Mouse (Mus musculus): Measurements from ENCODE around the gene Ankle1. TPM values are rescaled to one million over a fixed set of nuclear protein-coding genes. Genes with fewer than 3 reads are reported as not detected.

Ankle1 gene
- 1.2 and 2.2 TPM in 2 replicates for total RNA-seq (2014; rRNA removed)
- polyA plus RNA-seq (2015; fragmentation: Nextera tagmentation; extraction: Ambion mirVana): 1.1 and 1.2 TPM in 2 replicates

GRCm38 (mm10) chr8:71405401-71406098, at the start of gene Ankle1:
TSS of gene Ankle1 (plus strand) at chr8:71406010.
- H3K27ac ChIP-seq (ENCODE audit: low read depth, low read length): no peak within 1 kb of the TSS
- no peaks in the 10 kb centered on the region for H3K36me3 ChIP-seq (ENCODE audit: insufficient read depth, low read length)
- DNase-seq (ENCODE audit: low spot score) (peak; percentile 91), ATAC-seq (ENCODE audit: low FRiP score) (peak; percentile 91)
- WGBS: 16% methylated on average over 33 of the region's 33 CpGs
- H3K9me3 ChIP-seq (ENCODE audit: low read length): no peaks in the 10 kb centered on the region
- no peaks in the 10 kb centered on the region for H3K4me1 ChIP-seq (ENCODE audit: insufficient read depth, low read length)
- peak; percentile 72 for TF ChIP-seq CTCF (IDR thresholded peaks at IDR 0.05)
- no peak within 1 kb of the TSS for H3K9ac ChIP-seq (replicated peaks; ENCODE audit: low read length, poor library complexity, severe bottlenecking)
- H3K4me2 ChIP-seq (ENCODE audit: low read depth, low read length, poor library complexity, severe bottlenecking): peak within 1 kb of the TSS; percentile 90
- peak within 1 kb of the TSS; percentile 36 for H3K4me3 ChIP-seq (ENCODE audit: low read depth, low read length)
- H3K27me3 ChIP-seq (ENCODE audit: insufficient read depth, low read length): no peaks in the 10 kb centered on the region

- no peak for DNase-seq (ENCODE audit: low spot score)
- no peak overlapping the region for H3K4me2 ChIP-seq (ENCODE audit: low read depth, low read length, poor library complexity, severe bottlenecking)
- no peaks in the 10 kb centered on the region for H3K27me3 ChIP-seq (ENCODE audit: insufficient read depth, low read length)
- no peak overlapping the region for H3K4me3 ChIP-seq (ENCODE audit: low read depth, low read length)
- no peak for ATAC-seq (ENCODE audit: low FRiP score)
- H3K4me1 ChIP-seq (ENCODE audit: insufficient read depth, low read length): no peaks in the 10 kb centered on the region
- no peak for TF ChIP-seq CTCF (IDR thresholded peaks at IDR 0.05)
- H3K9ac ChIP-seq (replicated peaks; ENCODE audit: low read length, poor library complexity, severe bottlenecking): no peak overlapping the region
- H3K27ac ChIP-seq (ENCODE audit: low read depth, low read length): no peak overlapping the region
- H3K36me3 ChIP-seq (ENCODE audit: insufficient read depth, low read length): peaks cover 78% of the 10 kb centered on the region
- no peaks in the 10 kb centered on the region for H3K9me3 ChIP-seq (ENCODE audit: low read length)
- WGBS: 94% methylated on average over 3 of the region's 3 CpGs
Observed at GRCm38 (mm10) chr8:71358026-71358425, 47.8 kb upstream of the Ankle1 start.

- Histone ChIP-seq H3K9me3 (ENCODE audit: low read length) (no peaks in the 10 kb centered on the region), H3K4me3 (ENCODE audit: low read depth, low read length) (peak within 1 kb of the TSS; percentile 62), H3K4me1 (ENCODE audit: insufficient read depth, low read length) (peaks cover 8% of the 10 kb centered on the region; the same call in 1 of the 2 replicates), H3K36me3 (ENCODE audit: insufficient read depth, low read length) (peaks cover 6% of the 10 kb centered on the region; the same call in 1 of the 2 replicates), H3K4me2 (ENCODE audit: low read depth, low read length, poor library complexity, severe bottlenecking) (peak within 1 kb of the TSS; percentile 91), H3K27me3 (ENCODE audit: insufficient read depth, low read length) (no peaks in the 10 kb centered on the region), H3K9ac (replicated peaks; ENCODE audit: low read length, poor library complexity, severe bottlenecking) (peak within 1 kb of the TSS; percentile 69), H3K27ac (ENCODE audit: low read depth, low read length) (peak within 1 kb of the TSS; percentile 91)
- TF ChIP-seq CTCF (IDR thresholded peaks at IDR 0.05): no peak
- peak; percentile 94 for DNase-seq (ENCODE audit: low spot score)
- under 1% methylated on average over 56 of the region's 56 CpGs for WGBS
- ATAC-seq (ENCODE audit: low FRiP score): peak; percentile 82
Observed at GRCm38 (mm10) chr8:71366771-71367528, 38.9 kb upstream of the Ankle1 start, which contains the start of gene Use1. TSS of gene Use1 (plus strand) at chr8:71366848.

- no peak for DNase-seq (ENCODE audit: low spot score)
- Histone ChIP-seq H3K9ac (replicated peaks; ENCODE audit: low read length, poor library complexity, severe bottlenecking) (peak overlapping the region; percentile 69), H3K4me3 (ENCODE audit: low read depth, low read length) (peak overlapping the region; percentile 62), H3K4me2 (ENCODE audit: low read depth, low read length, poor library complexity, severe bottlenecking) (peak overlapping the region; percentile 91), H3K27ac (ENCODE audit: low read depth, low read length) (peak overlapping the region; percentile 91), H3K9me3 (ENCODE audit: low read length) (no peaks in the 10 kb centered on the region), H3K27me3 (ENCODE audit: insufficient read depth, low read length) (no peaks in the 10 kb centered on the region), H3K36me3 (ENCODE audit: insufficient read depth, low read length) (peaks cover 6% of the 10 kb centered on the region; the same call in 1 of the 2 replicates), H3K4me1 (ENCODE audit: insufficient read depth, low read length) (peaks cover 8% of the 10 kb centered on the region; the same call in 1 of the 2 replicates)
- no peak for ATAC-seq (ENCODE audit: low FRiP score)
- 50% methylated on average over 17 of the region's 17 CpGs for WGBS
- no peak for TF ChIP-seq CTCF (IDR thresholded peaks at IDR 0.05)
Observed at GRCm38 (mm10) chr8:71367529-71368176, 38.2 kb upstream of the Ankle1 start.

- peaks cover 9% of the 10 kb centered on the region; the same call in 1 of the 2 replicates for H3K36me3 ChIP-seq (ENCODE audit: insufficient read depth, low read length)
- no peak overlapping the region for H3K9ac ChIP-seq (replicated peaks; ENCODE audit: low read length, poor library complexity, severe bottlenecking)
- H3K4me1 ChIP-seq (ENCODE audit: insufficient read depth, low read length): peaks cover 8% of the 10 kb centered on the region; the same call in 1 of the 2 replicates
- no peak for TF ChIP-seq CTCF (IDR thresholded peaks at IDR 0.05)
- no peak for ATAC-seq (ENCODE audit: low FRiP score)
- H3K27ac ChIP-seq (ENCODE audit: low read depth, low read length): no peak overlapping the region
- no peaks in the 10 kb centered on the region for H3K27me3 ChIP-seq (ENCODE audit: insufficient read depth, low read length)
- no peak for DNase-seq (ENCODE audit: low spot score)
- no peaks in the 10 kb centered on the region for H3K9me3 ChIP-seq (ENCODE audit: low read length)
- H3K4me3 ChIP-seq (ENCODE audit: low read depth, low read length): no peak overlapping the region
- H3K4me2 ChIP-seq (ENCODE audit: low read depth, low read length, poor library complexity, severe bottlenecking): no peak overlapping the region; the same call in 1 of the 2 replicates
Observed at GRCm38 (mm10) chr8:71368366-71368765, 37.4 kb upstream of the Ankle1 start.
